Mouse (Mus musculus) lung, postnatal 4 days (tissue): ENCODE measurements around the gene Upf3b.
A peak's percentile ranks its signal among the peaks of the same experiment; 100 is the strongest.
"Not testable (repeated sequence)": the region's sequence is repeated elsewhere in the genome, so short reads cannot be mapped to it uniquely, and the experiment has no call there.

Experiments
- DNase-seq, 2 experiments: peaks; one replicate each; pipeline ENCODE4 v3.0.0; 2021

Gene Upf3b

GRCm38 (mm10) chrX:37110193-37110880 is at the start of gene Upf3b:
TSS of gene Upf3b (minus strand) at chrX:37110322.
- DNase-seq = peak; percentile 93 to 96

GRCm38 (mm10) chrX:37157839-37158238 is 47.7 kb upstream of the Upf3b start:
- no peak for DNase-seq

GRCm38 (mm10) chrX:37144954-37145353 is 34.8 kb upstream of the Upf3b start:
- peak in 1 of 2 experiments; percentile 24 for DNase-seq

GRCm38 (mm10) chrX:37144498-37144897 is 34.4 kb upstream of the Upf3b start:
- DNase-seq = not testable (repeated sequence)

- no peak for DNase-seq
These were observed 31.6 kb upstream of the Upf3b start for GRCm38 (mm10) chrX:37141732-37142131.

- peak; percentile 66 to 82 for DNase-seq
These were observed 16.7 kb upstream of the Upf3b start, which contains the start of gene Nkap for GRCm38 (mm10) chrX:37126671-37127358. TSS of gene Nkap (plus strand) at chrX:37126795.

GRCm38 (mm10) chrX:37125511-37125910 is 15.4 kb upstream of the Upf3b start:
- no peak for DNase-seq

- no peak for DNase-seq
These were observed 10.1 kb upstream of the Upf3b start for GRCm38 (mm10) chrX:37120212-37120611.

- no peak for DNase-seq
These were observed 9.5 kb upstream of the Upf3b start for GRCm38 (mm10) chrX:37119585-37119984.

- DNase-seq = no peak
These were observed 7.0 kb upstream of the Upf3b start for GRCm38 (mm10) chrX:37117085-37117484.

GRCm38 (mm10) chrX:37110881-37111193 is 715 bp upstream of the Upf3b start:
- no peak for DNase-seq

- no peak for DNase-seq
These were observed 463 bp downstream of the Upf3b start for GRCm38 (mm10) chrX:37109526-37110192.

- no peak for DNase-seq
These were observed 6.3 kb downstream of the Upf3b start for GRCm38 (mm10) chrX:37103826-37104225.

- DNase-seq = no peak
These were observed 11.4 kb downstream of the Upf3b start for GRCm38 (mm10) chrX:37098681-37099080.

- no peak for DNase-seq
These were observed 14.9 kb downstream of the Upf3b start for GRCm38 (mm10) chrX:37095106-37095768.

GRCm38 (mm10) chrX:37091457-37091856 is 18.7 kb downstream of the Upf3b start:
- DNase-seq = no peak

- DNase-seq = no peak
These were observed 21.3 kb downstream of the Upf3b start for GRCm38 (mm10) chrX:37088778-37089177.

GRCm38 (mm10) chrX:37085665-37086064 is 24.5 kb downstream of the Upf3b start:
- no peak for DNase-seq

GRCm38 (mm10) chrX:37084927-37085660 is 25.0 kb downstream of the Upf3b start, which contains the start of gene Rpl39:
TSS of gene Rpl39 (minus strand) at chrX:37085402.
- peak; percentile 88 to 92 for DNase-seq

- peak; percentile 11 to 17 for DNase-seq
These were observed 25.7 kb downstream of the Upf3b start for GRCm38 (mm10) chrX:37084318-37084926.

GRCm38 (mm10) chrX:37081194-37081593 is 28.9 kb downstream of the Upf3b start:
- no peak for DNase-seq

- not testable (repeated sequence) for DNase-seq
These were observed 29.8 kb downstream of the Upf3b start for GRCm38 (mm10) chrX:37080345-37080744.
